Mouse (Mus musculus): Measurements from ENCODE around the gene Usp43. TPM values are rescaled to one million over a fixed set of nuclear protein-coding genes. Genes with fewer than 3 reads are reported as not detected.

The Usp43 gene
- total RNA-seq, 1 experiment, result 1.1 TPM

DNA sequence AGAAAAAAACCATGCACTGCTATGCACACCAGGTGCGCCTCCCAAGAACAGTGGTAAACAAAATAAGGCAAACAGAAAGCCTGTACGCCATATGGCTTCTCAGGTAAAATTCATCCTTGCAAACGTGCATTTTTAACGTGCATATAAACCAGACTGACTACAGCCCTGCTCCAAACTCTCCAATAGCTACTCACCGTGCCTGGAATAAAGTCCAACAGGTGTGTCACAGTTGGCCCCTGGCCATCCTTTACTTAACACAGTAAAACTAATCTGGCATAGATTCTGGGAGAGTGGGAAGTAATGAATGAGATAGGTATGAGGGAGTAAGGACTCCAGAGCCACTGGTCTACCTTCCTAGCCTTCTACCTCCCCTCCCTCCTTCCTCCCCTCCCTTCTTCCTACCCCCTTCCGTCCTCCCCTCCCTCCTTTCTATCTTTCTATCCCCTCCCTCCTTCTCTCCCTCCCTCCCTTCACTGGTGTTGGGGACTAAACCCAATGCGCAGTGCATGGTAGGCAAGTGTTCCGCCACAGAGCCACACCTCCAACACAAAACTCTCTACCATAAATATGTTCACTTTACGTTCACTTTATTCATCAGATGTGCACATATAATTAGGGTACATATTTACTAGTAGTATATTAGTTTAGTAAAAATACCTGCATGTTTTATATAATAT is 56.3 kb downstream of the Usp43 start:
- no peak overlapping the region for H3K27ac ChIP-seq (ENCODE audit: insufficient read depth, low read depth, low read length, poor library complexity, severe bottlenecking)
- no peaks in the 10 kb centered on the region for H3K9me3 ChIP-seq (ENCODE audit: control insufficient read depth, insufficient read depth, low read depth, low read length)
- H3K9ac ChIP-seq (ENCODE audit: insufficient read depth, low read depth, low read length, poor library complexity, severe bottlenecking), result no peak overlapping the region
- TF ChIP-seq ZC3H11A (IDR thresholded peaks at IDR 0.05; ENCODE audit: borderline replicate concordance, low read depth, low read length) (no peak), MAFK (IDR thresholded peaks at IDR 0.05; ENCODE audit: insufficient read depth, low read depth, low read length) (no peak), HCFC1 (IDR thresholded peaks at IDR 0.05; ENCODE audit: borderline replicate concordance, insufficient read depth, low read length) (no peak), CHD2 (IDR thresholded peaks at IDR 0.05; ENCODE audit: low read depth, low read length) (no peak), ZNF384 (IDR thresholded peaks at IDR 0.05; ENCODE audit: low read depth, low read length) (no peak)
- in situ Hi-C loops (cut with MboI; ENCODE audit: low sequenced_read_pairs in 2 of 2, unreplicated experiment in 2 of 2), result no loop called here
- peaks cover 2 to 7% of the 10 kb centered on the region in 2 experiments; a peak in 2 of 4 replicates for H3K4me1 ChIP-seq (ENCODE audit: control insufficient read depth in 2 of 2, insufficient read depth in 2 of 2, low read length in 2 of 2, poor library complexity in 1 of 2)
- no peak for DNase-seq (ENCODE audit: low read depth, low spot score)
- H3K4me3 ChIP-seq (ENCODE audit: insufficient read depth in 1 of 2, low read depth in 1 of 2, low read length in 2 of 2, poor library complexity in 1 of 2, severe bottlenecking in 1 of 2), result no peak overlapping the region
- H3K36me3 ChIP-seq (ENCODE audit: control insufficient read depth, insufficient read depth, low read length, poor library complexity, severe bottlenecking), result no peaks in the 10 kb centered on the region

- Histone ChIP-seq H3K9me3 (ENCODE audit: control insufficient read depth, insufficient read depth, low read depth, low read length) (no peaks in the 10 kb centered on the region), H3K27ac (ENCODE audit: insufficient read depth, low read depth, low read length, poor library complexity, severe bottlenecking) (no peak overlapping the region), H3K4me1 (ENCODE audit: control insufficient read depth in 2 of 2, insufficient read depth in 2 of 2, low read length in 2 of 2, poor library complexity in 1 of 2) (peaks cover 2 to 12% of the 10 kb centered on the region in 2 experiments; a peak in 2 of 4 replicates), H3K9ac (ENCODE audit: insufficient read depth, low read depth, low read length, poor library complexity, severe bottlenecking) (no peak overlapping the region), H3K4me3 (ENCODE audit: insufficient read depth in 1 of 2, low read depth in 1 of 2, low read length in 2 of 2, poor library complexity in 1 of 2, severe bottlenecking in 1 of 2) (no peak overlapping the region), H3K36me3 (ENCODE audit: control insufficient read depth, insufficient read depth, low read length, poor library complexity, severe bottlenecking) (no peaks in the 10 kb centered on the region)
- in situ Hi-C loops (cut with MboI; ENCODE audit: low sequenced_read_pairs in 2 of 2, unreplicated experiment in 2 of 2), result no loop called here
- DNase-seq (ENCODE audit: low read depth, low spot score), result no peak
- TF ChIP-seq ZNF384 (IDR thresholded peaks at IDR 0.05; ENCODE audit: low read depth, low read length), result no peak
- no peak for TF ChIP-seq ZC3H11A (IDR thresholded peaks at IDR 0.05; ENCODE audit: borderline replicate concordance, low read depth, low read length)
- TF ChIP-seq HCFC1 (IDR thresholded peaks at IDR 0.05; ENCODE audit: borderline replicate concordance, insufficient read depth, low read length), result no peak
- no peak for TF ChIP-seq CHD2 (IDR thresholded peaks at IDR 0.05; ENCODE audit: low read depth, low read length)
- TF ChIP-seq MAFK (IDR thresholded peaks at IDR 0.05; ENCODE audit: insufficient read depth, low read depth, low read length), result no peak
Observed at GRCm38 (mm10) chr11:67865100-67865499, 56.9 kb downstream of the Usp43 start.

GRCm38 (mm10) chr11:67861399-67861838 is 60.5 kb downstream of the Usp43 start:
- H3K9me3 ChIP-seq (ENCODE audit: control insufficient read depth, insufficient read depth, low read depth, low read length), result no peaks in the 10 kb centered on the region
- peak overlapping the region; percentile 12; the same call in 1 of the 2 replicates for H3K27ac ChIP-seq (ENCODE audit: insufficient read depth, low read depth, low read length, poor library complexity, severe bottlenecking)
- DNase-seq (ENCODE audit: low read depth, low spot score), result peak; percentile 59

DNA sequence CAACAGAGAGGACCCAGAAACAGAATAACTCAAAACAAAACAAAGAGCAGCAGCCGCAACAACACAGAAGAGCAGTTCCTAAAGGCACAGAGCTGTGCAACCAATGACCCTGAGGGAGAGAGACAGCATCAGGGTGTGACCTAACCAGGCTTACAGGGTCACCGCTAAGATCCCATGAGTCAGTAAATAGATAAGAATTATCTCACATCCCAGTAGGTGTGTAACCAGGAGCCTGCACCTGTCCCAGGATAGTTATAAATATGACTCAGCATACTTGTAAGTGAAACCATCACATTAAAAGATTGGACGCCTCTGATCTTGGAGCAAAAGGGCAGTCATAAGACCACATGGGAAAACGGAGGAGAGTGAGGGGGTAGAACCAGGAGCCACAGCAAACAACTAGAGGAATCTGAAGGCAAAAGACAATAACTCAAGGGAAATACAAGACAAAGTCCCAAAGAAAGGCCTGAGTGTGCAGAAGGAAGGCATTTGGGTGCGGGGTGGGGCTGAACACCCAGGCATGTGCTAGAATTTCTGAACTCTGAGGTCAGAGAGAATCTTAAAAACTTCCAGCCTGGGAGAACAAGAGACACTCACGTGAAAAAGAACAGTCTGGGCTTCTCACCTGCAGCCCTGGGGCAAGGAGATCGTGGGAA is 61.1 kb downstream of the Usp43 start:
- no peak overlapping the region for H3K9ac ChIP-seq (ENCODE audit: insufficient read depth, low read depth, low read length, poor library complexity, severe bottlenecking)
- peak; percentile 8 for DNase-seq (ENCODE audit: low read depth, low spot score)
- no peaks in the 10 kb centered on the region for H3K9me3 ChIP-seq (ENCODE audit: control insufficient read depth, insufficient read depth, low read depth, low read length)
- H3K27ac ChIP-seq (ENCODE audit: insufficient read depth, low read depth, low read length, poor library complexity, severe bottlenecking), result no peak overlapping the region
- H3K36me3 ChIP-seq (ENCODE audit: control insufficient read depth, insufficient read depth, low read length, poor library complexity, severe bottlenecking), result peaks cover 6% of the 10 kb centered on the region; the same call in 1 of the 2 replicates
- TF ChIP-seq ZNF384 (IDR thresholded peaks at IDR 0.05; ENCODE audit: low read depth, low read length) (no peak), CHD2 (IDR thresholded peaks at IDR 0.05; ENCODE audit: low read depth, low read length) (no peak), ZC3H11A (IDR thresholded peaks at IDR 0.05; ENCODE audit: borderline replicate concordance, low read depth, low read length) (no peak), MAFK (IDR thresholded peaks at IDR 0.05; ENCODE audit: insufficient read depth, low read depth, low read length) (0 out of 2 replicates have a peak, but pooled peaks have one; percentile 1), HCFC1 (IDR thresholded peaks at IDR 0.05; ENCODE audit: borderline replicate concordance, insufficient read depth, low read length) (no peak)
- peaks cover 2 to 12% of the 10 kb centered on the region in 2 experiments; a peak in 2 of 4 replicates for H3K4me1 ChIP-seq (ENCODE audit: control insufficient read depth in 2 of 2, insufficient read depth in 2 of 2, low read length in 2 of 2, poor library complexity in 1 of 2)
- no peak overlapping the region for H3K4me3 ChIP-seq (ENCODE audit: insufficient read depth in 1 of 2, low read depth in 1 of 2, low read length in 2 of 2, poor library complexity in 1 of 2, severe bottlenecking in 1 of 2)
- in situ Hi-C loops (cut with MboI; ENCODE audit: low sequenced_read_pairs in 2 of 2, unreplicated experiment in 2 of 2), result no loop called here

More at GRCm38 (mm10) chr11:67861399-67861838, 60.5 kb downstream of the Usp43 start:
- Histone ChIP-seq H3K4me3 (ENCODE audit: insufficient read depth in 1 of 2, low read depth in 1 of 2, low read length in 2 of 2, poor library complexity in 1 of 2, severe bottlenecking in 1 of 2) (no peak overlapping the region), H3K9ac (ENCODE audit: insufficient read depth, low read depth, low read length, poor library complexity, severe bottlenecking) (no peak overlapping the region), H3K4me1 (ENCODE audit: control insufficient read depth in 2 of 2, insufficient read depth in 2 of 2, low read length in 2 of 2, poor library complexity in 1 of 2) (peaks cover 2 to 12% of the 10 kb centered on the region in 2 experiments; a peak in 2 of 4 replicates), H3K36me3 (ENCODE audit: control insufficient read depth, insufficient read depth, low read length, poor library complexity, severe bottlenecking) (peaks cover 3% of the 10 kb centered on the region; the same call in 1 of the 2 replicates)
- no peak for TF ChIP-seq MAFK (IDR thresholded peaks at IDR 0.05; ENCODE audit: insufficient read depth, low read depth, low read length)
- no peak for TF ChIP-seq CHD2 (IDR thresholded peaks at IDR 0.05; ENCODE audit: low read depth, low read length)
- in situ Hi-C loops (cut with MboI; ENCODE audit: low sequenced_read_pairs in 2 of 2, unreplicated experiment in 2 of 2), result no loop called here

Data from ES-E14 (cell line).